Mouse (Mus musculus) left cerebral cortex, adult 2 months (tissue): ENCODE measurements around the gene Amotl2. TPM values are rescaled to one million over a fixed set of nuclear protein-coding genes. Genes with fewer than 3 reads are reported as not detected.

ENCODE experiments used
- DNase-seq, 2 experiments: peaks; one replicate each; pipeline ENCODE4 v3.0.0; 2021 to 2022; ENCODE audit warnings: low spot score in 2 of 2, mixed read lengths in 1 of 2; ENCODE audit errors: extremely low spot score in 1 of 2
- H3K27ac ChIP-seq: fragments of 200-600 bp; 2 replicates; pipeline ENCODE4 v1.8.1; 2022
- H3K4me3 ChIP-seq: fragments of 200-600 bp; 2 replicates; pipeline ENCODE4 v1.8.1; 2022
- CTCF ChIP-seq: fragments of 200-600 bp; IDR thresholded peaks from 2 replicates; pipeline ENCODE4 v1.8.1; 2022; ENCODE audit warnings: antibody characterized with exemption, mild to moderate bottlenecking, moderate library complexity
- intact Hi-C: fragments of 180-260 bp; cut with DNase I; formaldehyde crosslinking; loops from one replicate; pipeline ENCODE4 v1.15.1; 2025
- long read RNA-seq, 2 experiments: library from polyadenylated mRNA; stranded (forward); transcript quantifications; one replicate each; pipeline ENCODE4 v2.0.0; 2021; ENCODE audit warnings: borderline mapping rate in 2 of 2
- total RNA-seq, 2 experiments: library from RNA; stranded (reverse); gene quantifications; 2 replicates each; pipeline ENCODE4 v1.2.3; 2021

Amotl2 gene
- total RNA-seq: 10 to 100 TPM; 21.3 to 22.4 TPM
- long read RNA-seq, experiment 1, full-length matches to known transcripts: 22 of 32 reads
- long read RNA-seq, experiment 1, partial matches to known transcripts: 5 of 32 reads
- long read RNA-seq, experiment 1, other reads (novel, unspliced or antisense): 5 of 32 reads
- long read RNA-seq, experiment 2, full-length matches to known transcripts: 25 of 30 reads
- long read RNA-seq, experiment 2, partial matches to known transcripts: 2 of 30 reads
- long read RNA-seq, experiment 2, other reads (novel, unspliced or antisense): 3 of 30 reads

GRCm38 (mm10) chr9:102716481-102717163 lies at the start of gene Amotl2:
Gene Amotl2, plus strand, starts transcription at chr9:102716672.
- H3K4me3 ChIP-seq: peak within 1 kb of the TSS; percentile 75
- intact Hi-C loops: loop anchor here (1.0 to 2.0 kb wide), 3 partner anchors 10 to 80 kb away; no protein-coding TSS in a partner anchor
- peak within 1 kb of the TSS; percentile 97 for H3K27ac ChIP-seq
- no peak for TF ChIP-seq CTCF
- no peak for DNase-seq

- DNase-seq: no peak
- intact Hi-C loops: no loop called here
- no peak for TF ChIP-seq CTCF
- Histone ChIP-seq H3K4me3 (no peak overlapping the region), H3K27ac (no peak overlapping the region)
Measured at GRCm38 (mm10) chr9:102668115-102668514, 48.4 kb upstream of the Amotl2 start.

GRCm38 (mm10) chr9:102668906-102669305 lies 47.6 kb upstream of the Amotl2 start:
- no peak overlapping the region for H3K27ac ChIP-seq
- DNase-seq: no peak
- H3K4me3 ChIP-seq: no peak overlapping the region
- intact Hi-C loops: no loop called here
- TF ChIP-seq CTCF: no peak

GRCm38 (mm10) chr9:102673381-102673780 lies 43.1 kb upstream of the Amotl2 start:
- intact Hi-C loops: no loop called here
- no peak for DNase-seq
- TF ChIP-seq CTCF: no peak
- H3K27ac ChIP-seq: no peak overlapping the region
- H3K4me3 ChIP-seq: no peak overlapping the region

GRCm38 (mm10) chr9:102675922-102676321 lies 40.5 kb upstream of the Amotl2 start:
- Histone ChIP-seq H3K27ac (no peak overlapping the region), H3K4me3 (no peak overlapping the region)
- no peak for TF ChIP-seq CTCF
- no peak for DNase-seq
- intact Hi-C loops: no loop called here

- intact Hi-C loops: no loop called here
- no peak for DNase-seq
- Histone ChIP-seq H3K27ac (no peak overlapping the region), H3K4me3 (no peak overlapping the region)
- no peak for TF ChIP-seq CTCF
Measured at GRCm38 (mm10) chr9:102681470-102681869, 35.0 kb upstream of the Amotl2 start.

- no peak for DNase-seq
- TF ChIP-seq CTCF: no peak
- H3K4me3 ChIP-seq: no peak overlapping the region
- intact Hi-C loops: no loop called here
- no peak overlapping the region for H3K27ac ChIP-seq
Measured at GRCm38 (mm10) chr9:102687943-102688342, 28.5 kb upstream of the Amotl2 start.

- Histone ChIP-seq H3K4me3 (peak overlapping the region; percentile 48), H3K27ac (peak overlapping the region; percentile 72)
- TF ChIP-seq CTCF: no peak
- intact Hi-C loops: no loop called here
- no peak for DNase-seq
Measured at GRCm38 (mm10) chr9:102689406-102689939, 27.0 kb upstream of the Amotl2 start.

GRCm38 (mm10) chr9:102689940-102690642 lies 26.4 kb upstream of the Amotl2 start:
- Histone ChIP-seq H3K27ac (peak overlapping the region; percentile 72), H3K4me3 (peak overlapping the region; percentile 48)
- intact Hi-C loops: no loop called here
- no peak for TF ChIP-seq CTCF
- peak; percentile 34 to 57 for DNase-seq

- no peak for DNase-seq
- TF ChIP-seq CTCF: no peak
- H3K4me3 ChIP-seq: peak overlapping the region; percentile 48
- H3K27ac ChIP-seq: no peak overlapping the region
- intact Hi-C loops: no loop called here
Measured at GRCm38 (mm10) chr9:102690891-102691290, 25.6 kb upstream of the Amotl2 start.

- TF ChIP-seq CTCF: no peak
- H3K4me3 ChIP-seq: no peak overlapping the region
- intact Hi-C loops: no loop called here
- no peak for DNase-seq
- H3K27ac ChIP-seq: no peak overlapping the region
Measured at GRCm38 (mm10) chr9:102692564-102693475, 23.7 kb upstream of the Amotl2 start.
